Mouse (Mus musculus) splenic B cell, adult 2 months (primary cell): ENCODE measurements around the gene Lpin1.

Experiments
- DNase-seq: peaks from one replicate; pipeline ENCODE4 v3.0.0-alpha.2; 2011; ENCODE audit warnings: low read depth, low spot score
- H3K27me3 ChIP-seq: 2 replicates; pipeline ENCODE4 v1.6.1; 2012; ENCODE audit warnings: mild to moderate bottlenecking, low read length, moderate library complexity, mixed read lengths; ENCODE audit not compliant: control insufficient read depth, poor library complexity, insufficient read depth, severe bottlenecking
- H3K36me3 ChIP-seq: 2 replicates; pipeline ENCODE4 v1.6.1; 2012; ENCODE audit warnings: mild to moderate bottlenecking, low read length, moderate library complexity, mixed read lengths; ENCODE audit not compliant: control insufficient read depth, poor library complexity, insufficient read depth, severe bottlenecking

Lpin1 gene

DNA sequence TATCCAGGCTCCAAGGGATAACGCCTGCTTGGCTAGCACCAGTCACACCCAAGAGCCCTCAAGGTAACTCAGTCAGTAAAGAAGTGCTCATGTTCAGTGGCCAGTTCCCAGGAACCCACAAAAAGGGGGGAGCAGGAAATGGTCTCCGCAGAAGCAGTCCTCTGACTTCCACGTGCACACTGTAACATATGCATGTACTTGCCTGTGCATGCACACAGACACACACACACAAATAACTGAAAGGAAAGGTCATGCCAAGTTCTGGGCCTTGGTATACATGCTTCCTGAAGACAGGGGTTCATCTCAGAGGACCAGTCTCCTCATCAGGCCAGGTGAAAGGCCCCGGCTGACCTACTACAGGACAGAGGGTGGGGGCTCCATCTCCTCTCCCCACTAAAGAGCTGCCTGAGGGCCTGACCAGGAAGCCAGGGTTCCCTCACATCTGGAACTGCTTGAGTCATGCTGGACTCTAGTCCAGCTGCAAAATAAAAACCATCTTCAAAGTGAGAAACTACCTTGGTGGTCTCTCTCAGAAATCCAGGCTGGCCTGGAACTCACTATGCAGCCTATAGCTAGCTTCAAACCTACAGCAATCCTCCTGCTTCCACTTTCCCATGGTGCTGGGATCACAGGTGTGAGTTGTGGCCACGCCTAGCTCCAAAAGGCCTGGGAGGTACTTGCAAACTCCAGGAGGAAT lies 70.7 kb downstream of the Lpin1 start:
- Histone ChIP-seq H3K36me3 (no peaks in the 10 kb centered on the region), H3K27me3 (no peaks in the 10 kb centered on the region)
- DNase-seq = no peak

DNA sequence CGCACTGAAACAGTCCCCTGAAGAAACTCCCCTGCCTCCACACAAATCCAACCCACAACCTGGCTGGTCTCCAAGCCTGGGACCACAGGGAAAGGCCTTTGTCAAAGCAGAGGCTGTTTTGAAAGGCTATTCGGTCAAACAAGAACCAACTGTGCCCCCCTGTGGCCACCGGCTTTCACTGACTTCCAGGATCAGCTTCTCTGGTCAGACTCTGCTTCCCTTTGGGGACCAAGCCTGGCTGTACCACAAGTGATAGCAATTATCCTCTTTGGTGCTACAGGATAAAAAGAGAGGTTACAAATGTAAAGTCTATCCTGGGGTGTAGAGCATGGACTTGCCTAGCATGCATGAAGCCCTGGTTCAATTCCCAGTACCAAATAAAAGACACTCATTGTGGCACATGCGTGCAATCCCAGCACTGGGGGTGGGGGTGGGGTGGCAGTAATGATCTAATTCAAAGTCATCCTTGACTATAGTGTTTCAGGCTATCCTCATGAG lies 77.4 kb downstream of the Lpin1 start:
- H3K27me3 ChIP-seq = no peaks in the 10 kb centered on the region
- DNase-seq = peak; percentile 78
- H3K36me3 ChIP-seq = no peaks in the 10 kb centered on the region

GRCm38 (mm10) chr12:16532860-16533230 lies 77.9 kb downstream of the Lpin1 start:
- H3K36me3 ChIP-seq = no peaks in the 10 kb centered on the region
- peak; percentile 8 for DNase-seq

DNA sequence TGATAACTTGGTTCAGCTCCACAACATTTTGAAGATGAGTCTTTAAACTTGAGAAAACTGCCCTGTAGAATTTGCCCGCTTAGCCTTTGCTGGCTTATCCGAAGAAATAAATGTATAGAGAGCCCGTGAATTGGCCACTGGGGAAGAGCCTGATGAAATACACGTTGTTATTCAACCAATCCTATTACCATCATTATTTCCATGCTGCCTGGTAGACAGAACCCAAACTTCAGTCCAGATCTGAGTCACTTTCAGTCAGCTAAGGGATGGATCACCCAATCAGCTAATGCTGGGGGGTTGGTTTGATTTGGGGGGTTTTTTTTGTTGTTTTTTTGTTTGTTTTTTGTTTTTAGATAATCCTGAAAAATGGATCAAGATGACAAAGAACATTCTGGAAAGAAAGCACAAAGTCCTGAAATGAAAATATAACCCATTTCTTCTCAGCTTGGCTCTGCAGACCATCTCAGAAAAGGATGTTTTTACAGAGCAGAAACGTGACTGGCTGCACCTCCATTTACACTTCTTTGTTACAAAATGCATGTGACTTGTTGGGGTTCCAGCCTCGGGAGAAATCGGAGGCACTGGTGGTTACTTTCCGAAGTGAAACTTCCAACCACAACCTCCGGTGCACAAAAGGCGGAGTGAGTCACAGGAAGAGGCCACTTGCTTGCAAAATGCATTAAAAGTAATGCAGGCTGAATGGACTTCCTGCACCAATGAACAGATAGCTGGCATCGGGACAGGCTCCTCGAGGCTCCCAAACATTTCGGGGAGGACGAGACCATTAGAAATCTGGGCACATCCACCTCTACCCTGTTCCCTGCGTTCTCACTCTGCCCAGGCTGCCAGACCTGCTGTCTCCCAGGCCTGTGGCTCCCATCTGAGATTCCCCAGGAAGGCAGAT lies 78.6 kb downstream of the Lpin1 start:
- DNase-seq = peak; percentile 66
- Histone ChIP-seq H3K27me3 (no peaks in the 10 kb centered on the region), H3K36me3 (no peaks in the 10 kb centered on the region)

More at GRCm38 (mm10) chr12:16532860-16533230, 77.9 kb downstream of the Lpin1 start:
- no peaks in the 10 kb centered on the region for H3K27me3 ChIP-seq

GRCm38 (mm10) chr12:16528650-16529049 lies 82.1 kb downstream of the Lpin1 start:
- peak; percentile 30 for DNase-seq
- no peaks in the 10 kb centered on the region for H3K36me3 ChIP-seq
- no peaks in the 10 kb centered on the region for H3K27me3 ChIP-seq

- Histone ChIP-seq H3K36me3 (no peaks in the 10 kb centered on the region), H3K27me3 (no peaks in the 10 kb centered on the region)
- DNase-seq = no peak
Observed at GRCm38 (mm10) chr12:16527941-16528340, 82.8 kb downstream of the Lpin1 start.

DNA sequence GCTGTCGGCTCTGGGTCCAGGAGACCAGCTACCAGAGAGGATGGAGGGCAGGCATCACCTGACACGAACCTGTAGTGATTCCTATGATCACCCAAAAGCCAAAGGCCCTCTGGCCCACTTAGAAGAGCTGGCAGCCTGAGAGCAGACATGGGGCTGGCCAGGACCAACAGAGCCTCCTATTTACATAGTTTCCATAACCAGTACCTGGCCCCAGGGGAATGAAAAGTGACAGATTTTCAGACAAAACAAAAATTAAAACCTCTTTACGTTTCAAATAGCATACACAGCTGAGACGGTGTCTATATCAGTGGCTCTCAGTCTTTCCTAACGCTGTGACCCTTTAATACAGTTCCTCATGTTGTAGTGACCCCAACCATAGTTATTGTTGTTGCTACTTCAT lies 83.9 kb downstream of the Lpin1 start:
- no peaks in the 10 kb centered on the region for H3K27me3 ChIP-seq

DNA sequence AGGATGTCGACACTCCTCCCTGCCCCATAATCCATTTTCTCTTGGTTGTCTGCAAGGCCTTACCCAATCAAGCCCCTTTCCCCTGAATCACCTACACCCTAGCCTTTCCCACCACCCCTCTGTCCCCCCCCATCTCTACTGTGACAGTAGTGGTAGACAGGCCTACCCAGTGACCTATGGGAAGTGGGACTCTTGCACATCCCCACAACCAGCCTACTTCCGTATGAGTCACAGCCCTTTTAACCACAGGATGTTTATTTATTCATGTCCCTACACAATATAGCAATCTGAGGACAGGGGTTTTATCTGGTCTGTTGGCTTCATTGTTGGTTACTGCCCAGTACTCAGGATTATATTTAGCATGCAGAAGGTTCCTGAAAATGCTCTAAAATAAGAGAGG lies 84.6 kb downstream of the Lpin1 start:
- no peaks in the 10 kb centered on the region for H3K27me3 ChIP-seq

More for the DNA sequence above, 83.9 kb downstream of the Lpin1 start:
- DNase-seq = peak; percentile 66
- no peaks in the 10 kb centered on the region for H3K36me3 ChIP-seq

DNA sequence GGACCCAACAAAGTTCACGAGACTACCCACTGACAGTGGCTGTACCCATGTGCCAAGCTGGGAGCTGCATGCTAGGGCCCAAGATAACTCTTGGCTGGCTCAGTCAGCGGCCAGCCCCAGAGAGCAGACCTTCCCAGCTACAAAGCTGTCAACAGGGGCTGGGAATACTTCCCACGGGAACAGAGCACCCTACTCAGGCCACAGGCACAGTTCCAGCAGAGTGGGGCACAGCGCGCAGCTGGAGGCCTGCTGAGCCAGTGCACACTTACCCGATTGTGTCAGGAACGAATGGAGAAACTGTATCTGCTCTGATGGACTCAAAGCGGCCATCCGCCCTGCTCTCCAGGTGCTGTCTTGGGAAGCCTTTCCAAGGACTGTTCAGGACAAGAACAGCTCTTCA lies 95.6 kb downstream of the Lpin1 start:
- Histone ChIP-seq H3K36me3 (no peaks in the 10 kb centered on the region), H3K27me3 (no peaks in the 10 kb centered on the region)
- DNase-seq = no peak

More for the DNA sequence above, 84.6 kb downstream of the Lpin1 start:
- H3K36me3 ChIP-seq = no peaks in the 10 kb centered on the region
- peak; percentile 62 for DNase-seq

- Histone ChIP-seq H3K27me3 (no peaks in the 10 kb centered on the region), H3K36me3 (no peaks in the 10 kb centered on the region)
- no peak for DNase-seq
Observed at GRCm38 (mm10) chr12:16512991-16513390, 97.8 kb downstream of the Lpin1 start.

DNA sequence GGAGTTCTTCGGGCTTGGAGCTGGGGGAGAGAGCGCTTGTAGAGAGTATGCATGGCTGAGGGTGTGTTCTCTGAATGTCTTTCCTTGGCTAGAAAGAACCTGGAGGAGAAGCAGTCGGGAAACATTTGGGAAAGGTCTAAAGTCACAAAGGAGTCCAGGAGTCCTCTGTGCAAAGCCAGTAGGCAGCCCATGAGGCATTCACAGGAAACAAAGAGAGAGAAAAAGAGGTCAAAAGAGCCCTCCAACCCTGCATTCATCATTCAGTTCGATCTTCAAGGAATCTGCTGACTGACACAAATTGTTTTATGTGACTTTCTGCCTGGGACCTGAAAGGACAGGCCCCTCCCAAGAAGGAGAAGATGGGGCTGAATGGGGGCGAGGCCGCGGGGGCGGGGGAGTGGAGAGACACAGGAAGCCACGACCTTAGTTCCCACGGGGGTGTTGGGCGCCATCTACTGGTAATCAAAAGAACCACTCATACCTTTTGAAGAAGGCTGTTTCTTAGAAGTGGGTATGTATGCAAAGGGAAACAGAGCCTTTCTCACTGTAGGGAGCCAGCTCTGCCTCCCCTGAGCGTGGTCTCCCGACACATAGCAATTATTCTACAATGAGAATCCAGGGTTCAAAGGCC lies 101.5 kb downstream of the Lpin1 start:
- peak; percentile 83 for DNase-seq
- H3K36me3 ChIP-seq = no peaks in the 10 kb centered on the region
- H3K27me3 ChIP-seq = no peaks in the 10 kb centered on the region

DNA sequence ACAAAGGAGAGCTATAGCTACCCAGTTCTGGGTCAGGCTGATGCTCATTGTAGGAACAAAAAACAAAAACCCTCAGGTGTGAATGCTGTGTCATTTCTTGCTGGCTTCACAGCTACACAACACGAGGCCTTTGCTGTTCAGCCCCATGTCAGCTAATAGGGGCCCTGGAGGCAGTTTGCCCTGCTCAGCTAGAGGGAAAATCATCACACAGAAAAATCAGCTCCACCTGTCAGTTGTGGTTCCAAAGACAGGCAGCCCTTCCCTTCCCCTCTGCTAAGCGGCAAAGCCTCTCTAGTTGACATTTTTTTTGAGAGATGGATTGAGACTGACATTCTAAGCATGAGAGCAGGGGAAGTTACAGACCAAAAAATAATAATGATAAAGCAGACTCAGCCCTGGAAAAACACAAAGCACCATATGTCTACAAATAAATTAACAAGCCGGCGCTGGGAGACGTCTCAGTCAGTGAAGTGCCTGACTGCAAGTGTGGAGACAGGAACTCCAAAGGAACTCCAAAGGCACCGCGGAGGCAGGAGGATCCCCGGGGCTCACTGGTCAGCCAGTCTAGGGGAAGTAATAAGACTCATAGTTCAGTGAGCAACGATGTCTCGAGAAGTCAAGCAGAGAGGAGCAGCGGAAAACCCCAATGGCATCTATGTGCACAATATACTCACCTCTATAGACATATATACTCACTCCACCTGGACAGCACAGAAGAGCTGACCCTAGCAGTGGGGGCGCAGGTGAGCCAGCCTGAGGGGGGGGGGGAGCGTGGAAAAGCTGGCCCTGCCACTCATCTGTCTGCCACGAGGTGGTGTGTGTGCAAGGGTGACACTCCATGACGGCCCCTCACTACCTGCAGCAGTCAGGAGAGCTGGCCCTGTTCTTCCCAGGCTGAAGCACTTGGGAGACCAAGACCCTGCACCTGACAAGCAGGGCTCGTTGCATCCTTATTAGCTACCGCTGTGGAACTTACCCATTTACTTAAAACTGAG lies 103.7 kb downstream of the Lpin1 start:
- DNase-seq = peak; percentile 54
- Histone ChIP-seq H3K36me3 (no peaks in the 10 kb centered on the region), H3K27me3 (no peaks in the 10 kb centered on the region)

DNA sequence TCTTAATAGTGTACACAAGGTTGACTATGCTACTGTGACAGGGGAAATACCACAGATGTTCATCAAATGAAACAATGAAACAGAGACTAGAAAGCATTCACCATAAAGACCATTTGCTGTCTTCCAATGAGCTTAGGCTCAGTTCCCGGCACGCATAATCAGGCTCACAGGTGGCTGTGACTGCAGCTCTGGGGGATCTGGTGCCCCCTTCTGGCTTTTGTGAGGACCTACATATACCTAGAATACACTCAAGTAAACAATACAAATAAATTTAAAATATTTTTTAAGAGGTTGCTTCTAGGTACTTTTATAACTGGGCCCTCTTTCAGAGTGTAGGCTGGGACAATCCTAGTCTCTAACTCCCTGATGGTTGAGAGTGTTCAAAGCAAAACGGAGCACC lies 106.5 kb downstream of the Lpin1 start:
- H3K27me3 ChIP-seq = no peaks in the 10 kb centered on the region
- DNase-seq = peak; percentile 64

DNA sequence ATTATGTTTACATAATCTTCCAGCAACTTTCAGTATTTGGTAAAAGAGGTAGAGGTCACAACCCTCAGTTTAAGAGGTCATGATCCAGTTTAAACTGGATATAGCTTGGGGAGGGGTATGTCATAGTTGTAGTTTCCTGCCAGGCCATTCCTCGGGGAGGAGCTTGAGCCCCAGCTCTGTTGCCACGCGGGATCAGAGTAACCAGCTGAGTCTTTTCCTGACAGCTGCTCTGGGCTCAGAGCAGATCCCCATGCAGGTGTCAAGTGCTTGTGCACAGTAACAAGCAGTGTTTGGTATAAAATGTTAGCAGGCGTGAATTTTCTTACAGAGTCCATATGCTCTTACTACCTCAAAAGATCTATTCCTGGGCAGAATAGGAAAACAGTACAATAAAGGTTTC lies 112.8 kb downstream of the Lpin1 start:
- no peak for DNase-seq
- Histone ChIP-seq H3K36me3 (no peaks in the 10 kb centered on the region), H3K27me3 (no peaks in the 10 kb centered on the region)

More for the DNA sequence above, 106.5 kb downstream of the Lpin1 start:
- no peaks in the 10 kb centered on the region for H3K36me3 ChIP-seq
